Mouse (Mus musculus): ENCODE data around the gene Olfr1052. TPM values are rescaled to one million over a fixed set of nuclear protein-coding genes. Genes with fewer than 3 reads are reported as not detected.

Olfr1052 gene
- polyA plus RNA-seq (2012), result not detected in 2 replicates

DNA sequence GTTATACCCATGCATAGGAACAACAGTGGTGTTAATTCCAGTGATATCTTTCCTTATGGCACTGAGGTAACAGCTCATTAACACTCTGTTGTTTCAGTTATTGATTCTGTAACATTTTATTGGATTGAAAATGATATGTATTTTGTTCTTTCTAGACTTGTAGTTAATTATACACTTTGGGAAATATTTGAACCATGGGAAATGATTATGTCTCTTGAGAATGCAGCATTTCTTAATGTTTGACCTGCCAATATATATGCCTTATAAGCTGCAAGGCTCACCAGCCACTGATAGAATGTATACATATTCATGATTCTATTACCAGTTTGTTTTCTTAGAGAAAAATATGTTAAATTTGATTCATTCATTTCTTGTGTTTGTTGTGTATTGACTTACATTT lies at the start of gene Olfr1052:
TSS of gene Olfr1052 (plus strand) at position 301 of the 400 bp plus-strand sequence.

DNA sequence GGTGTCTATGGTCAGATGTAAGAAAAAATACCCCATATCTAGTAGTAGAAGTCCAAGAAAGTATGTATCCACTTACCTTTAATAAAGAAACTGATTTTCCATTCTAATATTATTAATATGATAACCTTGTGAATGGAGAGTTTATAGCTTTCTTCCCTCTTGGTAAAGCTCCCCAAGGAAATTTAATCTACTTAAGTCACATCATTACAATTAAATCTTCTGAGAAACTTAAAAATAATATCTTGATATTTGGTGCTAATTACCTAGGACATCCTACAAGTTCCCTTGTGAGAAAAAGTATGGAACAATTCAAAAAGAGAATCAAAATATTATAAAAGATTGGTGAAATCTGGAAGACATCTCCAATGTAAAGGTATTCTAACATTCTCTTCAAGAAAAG lies 34.0 kb upstream of the Olfr1052 start, which contains the start of gene Olfr1049:
TSS of gene Olfr1049 (minus strand) at position 101 of the 400 bp plus-strand sequence.

DNA sequence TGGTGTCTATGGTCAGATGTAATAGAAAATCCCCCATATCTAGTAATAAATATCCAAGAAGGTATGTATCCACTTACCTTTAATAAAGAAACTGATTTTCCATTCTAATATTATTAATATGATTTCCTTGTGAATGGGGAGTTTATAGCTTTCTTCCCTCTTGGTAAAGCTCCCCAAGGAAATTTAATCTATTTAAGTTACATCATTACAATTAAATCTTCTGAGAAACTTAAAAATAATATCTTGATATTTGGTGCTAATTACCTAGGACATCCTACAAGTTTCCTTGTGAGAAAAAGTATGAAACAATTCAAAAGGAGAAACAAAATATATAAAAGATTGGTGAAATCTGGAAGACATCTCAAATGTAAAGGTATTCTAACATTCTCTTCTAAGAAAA lies 13.3 kb upstream of the Olfr1052 start, which contains the start of gene Olfr1051:
TSS of gene Olfr1051 (minus strand) at position 101 of the 400 bp plus-strand sequence.

DNA sequence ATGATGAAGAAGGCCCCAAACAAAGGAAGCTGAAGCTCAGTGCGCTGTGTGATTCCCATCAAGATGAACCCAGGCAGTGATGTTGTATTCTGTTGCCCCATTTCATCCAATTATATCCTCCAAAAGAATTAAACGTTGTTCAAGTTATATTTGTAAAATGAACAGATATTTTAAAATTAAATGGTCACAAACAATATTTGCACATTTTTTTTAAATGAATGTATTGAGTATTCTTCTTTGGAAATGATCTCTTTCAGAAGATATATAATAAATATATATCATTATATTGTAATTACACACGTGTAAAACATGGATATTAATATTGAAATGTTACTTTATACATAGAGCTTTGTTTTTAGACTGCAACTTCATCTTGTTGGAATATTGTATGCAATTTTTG lies 22.9 kb downstream of the Olfr1052 start, which contains the start of gene Olfr1053:
TSS of gene Olfr1053 (minus strand) at position 101 of the 400 bp plus-strand sequence.

DNA sequence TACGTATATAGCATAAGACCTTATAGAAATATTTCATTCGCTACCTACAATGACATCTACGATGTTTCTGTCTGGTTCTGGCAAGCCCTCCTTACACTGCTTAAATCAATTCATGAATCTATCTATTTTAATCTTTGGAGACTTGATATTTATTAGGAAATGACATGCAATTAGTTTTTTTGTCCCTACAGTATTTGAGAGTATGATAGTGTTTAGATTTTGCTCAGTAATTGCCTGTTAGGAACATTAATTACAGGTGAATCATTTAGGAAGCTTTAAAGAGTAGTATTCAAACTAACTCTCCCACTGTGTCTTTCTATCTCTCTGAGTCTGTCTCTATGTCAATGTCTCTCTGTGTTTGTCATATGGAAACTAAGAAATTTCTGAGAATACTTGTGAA lies 43.1 kb downstream of the Olfr1052 start, which contains the start of gene Olfr1054:
TSS of gene Olfr1054 (minus strand) at position 101 of the 400 bp plus-strand sequence.

Other genes starting within 250 kb of the Olfr1052 start
- gene Olfr1034, start 246.6 kb upstream of the Olfr1052 start, polyA plus RNA-seq (2012), result not detected in 2 replicates
- not detected in 2 replicates for gene Olfr1036, start 218.5 kb upstream of the Olfr1052 start, polyA plus RNA-seq (2012)
- gene Olfr1037, start 205.1 kb upstream of the Olfr1052 start, polyA plus RNA-seq (2012), result not detected in 2 replicates
- gene Olfr1039, start 156.5 kb upstream of the Olfr1052 start, polyA plus RNA-seq (2012), result 0.02 TPM in 1 of 2 replicates, not detected in the other
- not detected in 2 replicates for gene Olfr1040, start 145.7 kb upstream of the Olfr1052 start, polyA plus RNA-seq (2012)
- not detected in 2 replicates for gene Olfr1042, start 130.6 kb upstream of the Olfr1052 start, polyA plus RNA-seq (2012)
- gene Olfr1043, start 124.9 kb upstream of the Olfr1052 start, polyA plus RNA-seq (2012), result not detected in 2 replicates
- gene Olfr1044, start 114.6 kb upstream of the Olfr1052 start, polyA plus RNA-seq (2012), result not detected in 2 replicates
- gene Olfr52, start 106.8 kb upstream of the Olfr1052 start, polyA plus RNA-seq (2012), result not detected in 2 replicates
- gene Olfr1045, start 89.4 kb upstream of the Olfr1052 start, polyA plus RNA-seq (2012), result not detected in 2 replicates
- not detected in 2 replicates for gene Olfr1046, start 73.1 kb upstream of the Olfr1052 start, polyA plus RNA-seq (2012)
- not detected in 2 replicates for gene Olfr1047, start 61.1 kb upstream of the Olfr1052 start, polyA plus RNA-seq (2012)
- gene Olfr1048, start 52.2 kb upstream of the Olfr1052 start, polyA plus RNA-seq (2012), result not detected in 2 replicates
- gene Olfr1049, start 34.1 kb upstream of the Olfr1052 start, polyA plus RNA-seq (2012), result not detected in 2 replicates
- not detected in 2 replicates for gene Olfr1051, start 13.4 kb upstream of the Olfr1052 start, polyA plus RNA-seq (2012)
- gene Olfr1053, start 22.8 kb downstream of the Olfr1052 start, polyA plus RNA-seq (2012), result not detected in 2 replicates
- gene Olfr1054, start 43.0 kb downstream of the Olfr1052 start, polyA plus RNA-seq (2012), result not detected in 2 replicates
- gene Olfr1055, start 57.8 kb downstream of the Olfr1052 start, polyA plus RNA-seq (2012), result not detected in 2 replicates
- gene Olfr1056, start 70.0 kb downstream of the Olfr1052 start, polyA plus RNA-seq (2012), result not detected in 2 replicates
- not detected in 2 replicates for gene Olfr1057, start 85.9 kb downstream of the Olfr1052 start, polyA plus RNA-seq (2012)
- gene Olfr1058, start 96.1 kb downstream of the Olfr1052 start, polyA plus RNA-seq (2012), result not detected in 2 replicates
- not detected in 2 replicates for gene Olfr1061, start 121.6 kb downstream of the Olfr1052 start, polyA plus RNA-seq (2012)
- not detected in 2 replicates for gene Olfr1062, start 134.3 kb downstream of the Olfr1052 start, polyA plus RNA-seq (2012)
- gene Olfr1065, start 158.1 kb downstream of the Olfr1052 start, polyA plus RNA-seq (2012), result not detected in 2 replicates
- gene Olfr1066, start 163.8 kb downstream of the Olfr1052 start, polyA plus RNA-seq (2012), result not detected in 2 replicates
- gene Olfr228, start 194.9 kb downstream of the Olfr1052 start, polyA plus RNA-seq (2012), result not detected in 2 replicates
- not detected in 2 replicates for gene Olfr1076, start 216.0 kb downstream of the Olfr1052 start, polyA plus RNA-seq (2012)

Measured in megakaryocyte-erythroid progenitor cell, adult 5 weeks (primary cell).